Mouse (Mus musculus) v-Abl transformed pro-B cells (cell line): ENCODE results near the gene Nosip.

Experiments
- in situ Hi-C, 2 experiments: fragments of 400-800 bp; cut with MboI; formaldehyde crosslinking; loops; one replicate each; pipeline ENCODE4 v1.15.1; 2025; ENCODE audit not compliant: unreplicated experiment in 2 of 2

Nosip gene

GRCm38 (mm10) chr7:45062239-45062835 lies at the start of gene Nosip, which contains the start of gene Prrg2:
Gene Nosip, plus strand, starts transcription at chr7:45062429.
Gene Prrg2, minus strand, starts transcription at chr7:45062677.
- in situ Hi-C loops, result no loop called here

GRCm38 (mm10) chr7:45012824-45013223 lies 49.4 kb upstream of the Nosip start:
- in situ Hi-C loops, result loop anchor here (25.0 kb wide), 2 partner anchors 699 to 899 kb away; partner anchors contain the start of genes Ccdc114 (in 1 of the 2), Dbp (in 1 of the 2), Emp3 (in 1 of the 2) and Fam83e (in 1 of the 2)

- in situ Hi-C loops, result loop anchor here (25.0 kb wide), 2 partner anchors 699 to 899 kb away; partner anchors contain the start of genes Ccdc114 (in 1 of the 2), Dbp (in 1 of the 2), Emp3 (in 1 of the 2) and Fam83e (in 1 of the 2)
Observed at GRCm38 (mm10) chr7:45013366-45014095, 48.7 kb upstream of the Nosip start.

GRCm38 (mm10) chr7:45014096-45014451 lies 48.2 kb upstream of the Nosip start:
- in situ Hi-C loops, result loop anchor here (25.0 kb wide), 2 partner anchors 698 to 898 kb away; partner anchors contain the start of genes Ccdc114 (in 1 of the 2), Dbp (in 1 of the 2), Emp3 (in 1 of the 2) and Fam83e (in 1 of the 2)

GRCm38 (mm10) chr7:45015344-45015956 lies 46.8 kb upstream of the Nosip start:
- in situ Hi-C loops, result loop anchor here (25.0 kb wide), 2 partner anchors 697 to 897 kb away; partner anchors contain the start of genes Ccdc114 (in 1 of the 2), Dbp (in 1 of the 2), Emp3 (in 1 of the 2) and Fam83e (in 1 of the 2)

GRCm38 (mm10) chr7:45015957-45016612 lies 46.1 kb upstream of the Nosip start, which contains the start of gene Scaf1:
Gene Scaf1, minus strand, starts transcription at chr7:45016363.
- in situ Hi-C loops, result loop anchor here (25.0 kb wide), 2 partner anchors 696 to 896 kb away; partner anchors contain the start of genes Ccdc114 (in 1 of the 2), Dbp (in 1 of the 2), Emp3 (in 1 of the 2) and Fam83e (in 1 of the 2)

- in situ Hi-C loops, result loop anchor here (25.0 kb wide), 2 partner anchors 696 to 896 kb away; partner anchors contain the start of genes Ccdc114 (in 1 of the 2), Dbp (in 1 of the 2), Emp3 (in 1 of the 2) and Fam83e (in 1 of the 2)
Observed at GRCm38 (mm10) chr7:45016761-45017160, 45.5 kb upstream of the Nosip start.

GRCm38 (mm10) chr7:45017242-45018061 lies 44.8 kb upstream of the Nosip start, which contains the start of gene Rras:
Gene Rras, plus strand, starts transcription at chr7:45017961.
- in situ Hi-C loops, result loop anchor here (25.0 kb wide), 2 partner anchors 695 to 895 kb away; partner anchors contain the start of genes Ccdc114 (in 1 of the 2), Dbp (in 1 of the 2), Emp3 (in 1 of the 2) and Fam83e (in 1 of the 2)

- in situ Hi-C loops, result loop anchor here (25.0 kb wide), 2 partner anchors 693 to 893 kb away; partner anchors contain the start of genes Ccdc114 (in 1 of the 2), Dbp (in 1 of the 2), Emp3 (in 1 of the 2) and Fam83e (in 1 of the 2)
Observed at GRCm38 (mm10) chr7:45019031-45019571, 43.1 kb upstream of the Nosip start.

GRCm38 (mm10) chr7:45020225-45020624 lies 42.0 kb upstream of the Nosip start:
- in situ Hi-C loops, result loop anchor here (25.0 kb wide), 2 partner anchors 692 to 892 kb away; partner anchors contain the start of genes Ccdc114 (in 1 of the 2), Dbp (in 1 of the 2), Emp3 (in 1 of the 2) and Fam83e (in 1 of the 2)

- in situ Hi-C loops, result loop anchor here (25.0 kb wide), 2 partner anchors 689 to 889 kb away; partner anchors contain the start of genes Ccdc114 (in 1 of the 2), Dbp (in 1 of the 2), Emp3 (in 1 of the 2) and Fam83e (in 1 of the 2)
Observed at GRCm38 (mm10) chr7:45023711-45024110, 38.5 kb upstream of the Nosip start.

- in situ Hi-C loops, result loop anchor here (25.0 kb wide), 2 partner anchors 688 to 888 kb away; partner anchors contain the start of genes Ccdc114 (in 1 of the 2), Dbp (in 1 of the 2), Emp3 (in 1 of the 2) and Fam83e (in 1 of the 2)
Observed at GRCm38 (mm10) chr7:45024281-45025248, 37.7 kb upstream of the Nosip start.

GRCm38 (mm10) chr7:45025601-45026220 lies 36.5 kb upstream of the Nosip start:
- in situ Hi-C loops, result no loop called here

GRCm38 (mm10) chr7:45026256-45026655 lies 36.0 kb upstream of the Nosip start:
- in situ Hi-C loops, result no loop called here

GRCm38 (mm10) chr7:45027761-45028160 lies 34.5 kb upstream of the Nosip start:
- in situ Hi-C loops, result no loop called here

- in situ Hi-C loops, result no loop called here
Observed at GRCm38 (mm10) chr7:45028351-45028750, 33.9 kb upstream of the Nosip start.
